Mouse (Mus musculus) testis, postnatal 14 days (tissue): ENCODE results near the gene Evi2.

Source experiments
- DNase-seq: peaks from one replicate; pipeline ENCODE4 v3.0.0; 2021; ENCODE audit warnings: low spot score

Gene Evi2

DNA sequence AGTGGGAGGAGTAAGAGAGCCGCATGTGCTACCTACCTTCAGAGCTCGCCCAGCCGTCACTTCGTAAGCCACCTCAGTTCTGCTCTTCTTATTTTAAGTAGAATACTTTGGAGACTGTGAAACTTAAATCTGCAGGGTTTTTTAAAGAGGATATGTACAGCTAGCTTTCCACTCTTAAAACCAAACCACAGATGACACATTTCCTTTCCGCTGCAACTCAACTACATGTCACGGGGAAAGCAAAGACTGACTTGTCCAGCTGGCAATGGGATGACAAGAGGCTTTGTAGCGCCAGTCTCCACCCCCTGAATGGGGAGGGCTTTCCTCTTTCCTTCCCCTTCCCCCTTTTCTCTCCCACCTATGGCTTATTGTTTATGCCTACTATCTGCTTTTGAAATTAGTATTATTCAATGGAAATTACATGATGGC is at the start of gene Evi2, which contains the start of gene Evi2a:
Gene Evi2 (minus strand): TSS at position 257 of the 429 bp plus-strand sequence.
Gene Evi2a (minus strand): TSS at position 277 of the 429 bp plus-strand sequence.
- DNase-seq = no peak

GRCm38 (mm10) chr11:79577741-79578140 is 47.4 kb upstream of the Evi2 start:
- no peak for DNase-seq

GRCm38 (mm10) chr11:79575383-79576073 is 45.1 kb upstream of the Evi2 start:
- DNase-seq = no peak

- no peak for DNase-seq
These were observed 43.4 kb upstream of the Evi2 start for GRCm38 (mm10) chr11:79573836-79574235.

GRCm38 (mm10) chr11:79570319-79570718 is 39.9 kb upstream of the Evi2 start:
- no peak for DNase-seq

- no peak for DNase-seq
These were observed 38.0 kb upstream of the Evi2 start for GRCm38 (mm10) chr11:79568197-79568911.

- no peak for DNase-seq
These were observed 36.6 kb upstream of the Evi2 start for GRCm38 (mm10) chr11:79566947-79567346.

DNA sequence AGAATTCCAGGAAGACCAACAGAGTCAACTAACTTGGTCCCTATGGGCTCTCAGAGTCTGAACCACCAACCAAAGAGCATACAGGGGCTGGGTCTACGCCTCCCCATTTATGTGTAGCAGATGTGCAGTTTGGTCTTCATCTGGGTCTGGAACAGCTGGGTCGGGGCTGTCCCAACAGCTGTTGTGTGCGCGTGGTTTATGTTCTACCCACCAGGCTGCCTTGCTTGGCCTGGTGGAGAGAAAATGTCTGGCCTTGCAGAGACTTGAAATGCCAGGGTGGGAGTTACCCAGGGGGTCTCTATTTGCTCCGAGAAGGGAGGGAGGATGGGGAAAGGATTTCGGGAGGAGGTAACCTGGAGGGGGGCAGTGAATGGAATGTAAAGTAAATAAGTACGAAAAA is 33.1 kb upstream of the Evi2 start:
- DNase-seq = no peak

DNA sequence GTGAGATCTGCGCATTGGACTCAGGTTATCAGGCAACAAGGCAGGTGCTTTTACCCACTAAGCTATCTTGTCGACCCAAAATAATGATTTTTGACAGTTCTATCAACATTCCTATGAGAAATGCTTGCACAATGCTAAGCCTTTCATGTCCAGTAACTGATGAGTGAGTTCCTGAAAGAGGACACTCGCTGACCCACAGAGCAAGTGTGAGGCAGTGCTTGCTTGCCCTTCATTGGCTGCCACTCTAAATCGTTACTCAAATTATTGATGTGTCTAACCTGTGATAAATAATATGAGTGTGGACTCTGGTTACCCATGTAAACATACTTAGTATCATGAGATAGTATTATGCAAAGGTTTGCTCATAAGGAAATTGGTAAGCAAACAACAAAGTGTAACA is 30.1 kb upstream of the Evi2 start:
- no peak for DNase-seq

DNA sequence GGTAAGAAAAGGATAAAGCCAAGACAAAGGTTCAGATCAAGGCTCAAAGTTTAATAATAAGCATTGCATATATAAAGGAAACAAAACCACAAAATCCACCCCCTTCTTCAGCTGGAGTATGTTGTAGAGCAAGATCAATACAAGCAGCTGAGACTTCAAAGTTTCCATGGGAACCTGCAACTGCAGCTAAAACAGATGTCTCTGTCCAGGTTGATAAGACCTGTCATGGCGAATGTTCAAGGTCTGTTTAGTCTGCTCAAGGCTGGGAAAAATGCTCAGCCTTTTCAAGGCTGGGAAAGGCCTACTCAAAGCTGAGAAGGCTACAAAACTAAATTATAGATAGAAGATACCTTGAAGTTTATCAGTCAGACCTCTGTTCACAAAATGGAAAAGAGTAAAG is 22.2 kb upstream of the Evi2 start:
- no peak for DNase-seq

DNA sequence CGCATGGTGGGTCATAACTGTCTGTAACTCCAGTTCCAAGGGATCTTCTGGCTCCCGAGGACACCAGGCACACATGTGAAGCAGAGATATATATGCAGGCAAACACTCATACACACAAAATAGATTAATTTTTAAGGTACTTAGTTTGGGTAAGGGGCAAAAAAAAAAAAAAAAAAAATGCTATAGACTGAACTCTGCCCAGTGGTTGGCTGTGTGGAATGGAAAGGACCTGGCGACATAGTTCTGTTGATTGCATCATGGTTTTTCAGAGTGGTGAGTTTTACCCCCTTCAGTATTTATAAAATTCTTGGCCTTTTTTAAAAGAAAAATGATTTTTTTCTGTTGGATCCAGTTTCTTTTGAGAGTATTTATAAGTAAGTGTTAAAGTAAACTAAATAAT is 5.9 kb upstream of the Evi2 start:
- DNase-seq = no peak

DNA sequence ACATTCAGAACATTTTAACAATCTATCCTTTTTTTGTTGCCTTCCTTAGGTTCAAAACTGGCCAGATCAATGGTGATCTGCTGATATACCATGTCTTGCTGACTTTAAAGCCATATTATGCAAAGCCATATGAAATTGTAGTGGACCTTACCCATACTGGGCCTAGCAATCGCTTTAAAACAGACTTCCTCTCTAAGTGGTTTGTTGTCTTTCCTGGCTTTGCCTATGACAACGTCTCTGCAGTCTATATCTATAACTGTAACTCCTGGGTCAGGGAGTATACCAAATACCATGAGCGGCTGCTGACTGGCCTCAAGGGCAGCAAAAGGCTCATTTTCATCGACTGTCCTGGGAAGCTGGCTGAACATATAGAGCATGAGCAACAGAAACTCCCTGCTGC is 5.2 kb upstream of the Evi2 start:
- no peak for DNase-seq

GRCm38 (mm10) chr11:79533950-79534690 is 3.7 kb upstream of the Evi2 start:
- no peak for DNase-seq

- no peak for DNase-seq
These were observed 2.9 kb upstream of the Evi2 start for GRCm38 (mm10) chr11:79533311-79533710.

GRCm38 (mm10) chr11:79531485-79531884 is 1.1 kb upstream of the Evi2 start:
- no peak for DNase-seq

DNA sequence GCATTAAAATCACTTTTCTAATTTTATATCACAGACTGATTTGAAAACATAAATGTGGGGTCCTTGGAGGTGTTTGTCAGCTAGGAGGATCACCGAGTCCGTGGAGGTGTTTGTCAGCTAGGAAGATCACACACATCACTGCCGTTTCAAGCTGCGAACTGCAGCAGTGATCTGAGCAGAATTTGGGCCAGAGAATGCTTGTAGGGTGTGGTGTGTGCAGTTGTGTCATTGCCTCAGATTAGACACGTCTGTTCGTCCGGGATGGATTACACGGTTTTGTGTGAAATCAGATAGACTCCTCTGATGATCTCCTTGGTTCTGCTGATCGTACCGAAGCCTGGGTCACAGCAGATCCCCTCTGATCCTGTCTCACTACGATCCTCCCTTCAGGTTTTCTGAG is 385 bp upstream of the Evi2 start:
- no peak for DNase-seq

DNA sequence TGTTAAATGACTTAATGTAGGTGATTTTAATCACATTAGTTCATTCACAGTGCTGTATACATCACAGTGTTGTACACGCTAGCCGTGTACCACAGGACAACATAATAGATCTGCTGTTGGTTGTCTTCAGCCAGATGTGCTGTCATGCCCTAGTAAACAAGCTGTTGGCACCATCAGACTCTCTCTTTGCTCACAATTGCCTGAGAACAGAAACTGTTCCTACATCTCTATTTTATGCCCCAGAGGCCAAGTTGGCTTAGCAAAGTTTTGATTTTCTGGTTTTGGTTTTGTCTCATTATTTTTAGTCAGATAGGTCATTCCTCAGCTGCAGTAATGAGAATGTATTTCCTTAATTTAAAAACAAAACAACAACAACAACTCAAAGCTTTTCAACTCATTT is 653 bp downstream of the Evi2 start:
- DNase-seq = no peak

DNA sequence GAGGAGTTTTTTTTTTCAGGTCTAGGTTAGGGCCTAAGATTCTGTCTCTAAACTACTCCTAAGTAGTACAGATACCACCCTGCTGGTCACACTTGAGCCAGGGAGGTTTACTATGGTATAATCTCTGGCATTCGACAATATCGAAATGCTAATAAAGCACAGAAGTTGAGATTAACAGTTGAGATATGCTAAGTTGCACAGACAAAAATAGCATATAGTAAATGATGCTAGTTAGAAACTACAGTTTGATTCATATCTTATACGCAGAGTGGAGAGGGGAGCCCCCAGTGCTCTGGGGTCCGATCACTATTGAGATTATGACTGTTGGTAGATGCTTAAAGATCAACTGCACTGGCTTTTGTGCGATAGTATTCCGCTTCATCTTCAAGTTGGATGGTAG is 1.2 kb downstream of the Evi2 start:
- no peak for DNase-seq

DNA sequence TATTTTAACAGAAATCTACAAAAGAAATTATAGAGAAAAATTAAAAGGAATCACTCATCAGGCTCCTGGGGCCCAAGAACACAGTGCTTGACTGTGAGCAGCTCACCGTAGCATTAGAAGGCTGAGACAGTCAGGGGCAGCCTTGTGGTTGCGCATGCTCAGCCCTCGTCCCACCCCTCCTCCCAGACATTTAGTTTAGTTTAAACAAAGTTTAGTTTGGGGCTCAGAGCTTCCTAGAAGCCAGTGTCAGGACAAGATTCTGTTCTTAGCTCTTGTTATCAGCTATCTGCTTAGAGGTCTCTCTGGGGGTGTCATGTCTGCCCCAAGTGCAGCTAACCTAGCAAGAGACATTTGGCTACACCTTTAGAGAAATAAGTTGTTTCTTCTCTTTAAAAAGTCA is 1.8 kb downstream of the Evi2 start:
- DNase-seq = no peak

DNA sequence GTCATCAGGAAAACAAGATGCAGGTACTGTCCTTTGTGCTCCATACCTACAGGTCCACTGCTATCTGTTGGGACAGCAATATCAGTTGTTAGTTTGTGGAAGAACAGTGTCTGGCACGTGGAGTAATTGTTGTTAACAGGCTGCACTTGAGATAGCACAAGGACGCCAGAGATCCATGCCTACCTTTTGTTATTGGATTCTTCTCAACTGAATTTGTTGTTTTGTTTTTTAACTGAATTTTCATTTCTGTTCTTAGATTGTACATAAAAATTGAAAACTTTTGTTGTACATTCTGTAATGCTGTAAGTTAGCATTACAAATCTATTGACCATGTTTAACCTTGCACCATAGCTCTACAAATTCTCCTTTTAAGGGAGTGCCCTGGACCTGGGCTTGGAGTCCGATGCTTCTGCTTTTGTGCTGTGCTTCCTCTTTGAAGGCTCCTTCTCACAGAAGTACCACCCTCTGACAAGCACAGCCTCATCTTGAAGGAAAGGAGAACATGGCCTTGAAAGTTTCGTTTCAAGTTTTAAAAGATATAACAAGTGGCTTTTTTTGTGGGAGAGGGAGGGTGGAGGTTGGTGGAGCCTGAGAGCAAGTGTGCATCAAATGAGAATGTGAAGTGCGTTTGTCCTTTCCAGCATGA is 2.5 kb downstream of the Evi2 start:
- DNase-seq = no peak

- no peak for DNase-seq
These were observed 3.2 kb downstream of the Evi2 start for GRCm38 (mm10) chr11:79527015-79527738.

GRCm38 (mm10) chr11:79526549-79526948 is 3.8 kb downstream of the Evi2 start:
- DNase-seq = no peak
